Mouse (Mus musculus): ENCODE measurements around the gene Rab3a. TPM values are rescaled to one million over a fixed set of nuclear protein-coding genes. Genes with fewer than 3 reads are reported as not detected.
A peak's percentile ranks its signal among the peaks of the same experiment; 100 is the strongest.

The Rab3a gene
- polyA plus RNA-seq, 1 experiment from 2014 or later = 21.0 TPM

DNA sequence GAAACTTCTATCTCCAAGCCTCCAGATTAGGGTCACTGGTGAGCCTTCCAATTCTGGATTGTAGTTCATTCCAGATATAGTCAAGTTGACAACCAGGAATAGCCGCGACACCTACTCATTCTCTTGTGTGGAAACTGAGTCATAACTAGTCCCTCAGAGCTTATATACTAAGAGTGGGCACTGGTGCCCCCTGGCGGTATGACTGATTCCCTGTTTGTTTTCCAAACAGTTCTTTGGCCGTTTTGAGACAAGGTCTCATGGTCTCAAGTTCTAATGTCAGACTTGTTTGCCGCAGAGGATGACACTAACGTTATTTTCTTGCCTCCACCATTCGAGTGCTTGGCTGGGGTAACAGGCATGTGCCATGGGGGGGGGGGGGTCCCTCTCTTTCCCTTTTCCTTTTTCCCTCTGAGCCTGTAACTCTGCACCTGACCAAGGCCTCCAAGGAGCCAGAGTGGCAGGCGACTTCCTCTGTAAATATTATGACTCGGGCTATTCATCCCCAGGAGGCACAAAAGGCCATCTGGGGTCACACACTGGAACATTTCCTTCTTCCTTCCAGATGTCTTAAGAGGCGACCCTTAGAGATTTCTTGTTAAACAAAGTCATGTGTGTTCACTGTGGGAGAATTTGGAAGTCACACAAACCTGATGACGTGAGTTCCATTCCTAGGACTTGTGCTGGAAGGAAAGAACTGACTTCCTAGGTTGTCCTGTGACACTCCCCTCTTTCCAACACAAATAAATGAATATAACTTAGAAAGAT, 2.3 kb upstream of the Rab3a start:
- Histone ChIP-seq H3K27me3 (peaks cover 35% of the 10 kb centered on the region), H3K4me1 (replicated peaks) (peaks cover 35% of the 10 kb centered on the region), H3K36me3 (peaks cover 6% of the 10 kb centered on the region; the same call in 1 of the 2 replicates), H3K4me3 (no peak overlapping the region), H3K4me2 (peak overlapping the region; percentile 55), H3K9ac (no peak overlapping the region), H3K27ac (peak overlapping the region; percentile 88), H3K9me3 (replicated peaks) (no peaks in the 10 kb centered on the region)
- no peak for ATAC-seq (replicated peaks; ENCODE audit: insufficient number of reproducible peaks, insufficient read depth, low FRiP score, low read depth)
- WGBS = 25% methylated on average over 11 of the region's 11 CpGs

DNA sequence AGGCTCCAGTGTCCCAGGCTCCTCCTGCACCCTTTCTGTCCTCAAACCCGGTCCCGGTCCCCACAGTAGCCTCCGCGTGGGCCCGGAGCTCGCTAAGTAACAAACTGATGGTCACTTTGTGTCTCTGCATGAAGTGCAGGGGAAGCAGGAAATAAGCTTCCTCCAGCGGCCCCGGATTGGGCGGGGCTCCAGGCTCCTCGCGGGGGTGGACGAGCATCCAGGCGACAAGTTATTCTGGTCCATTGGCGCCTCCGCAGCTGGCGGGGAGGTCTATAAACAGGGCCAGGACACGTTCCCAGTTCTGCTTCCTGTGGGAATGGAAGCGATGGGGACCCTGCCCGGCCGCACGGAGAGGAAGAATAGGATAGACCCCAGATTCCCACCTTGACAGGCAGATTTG, 1.3 kb upstream of the Rab3a start:
- WGBS = 13% methylated on average over 21 of the region's 21 CpGs
- Histone ChIP-seq H3K27me3 (peaks cover 25% of the 10 kb centered on the region), H3K9ac (peak overlapping the region; percentile 39; the same call in 1 of the 2 replicates), H3K27ac (peak overlapping the region; percentile 88), H3K4me2 (peak overlapping the region; percentile 55), H3K36me3 (peaks cover 12% of the 10 kb centered on the region; the same call in 1 of the 2 replicates), H3K4me3 (peak overlapping the region; percentile 31), H3K9me3 (replicated peaks) (no peaks in the 10 kb centered on the region), H3K4me1 (replicated peaks) (peaks cover 35% of the 10 kb centered on the region)
- ATAC-seq (replicated peaks; ENCODE audit: insufficient number of reproducible peaks, insufficient read depth, low FRiP score, low read depth) = no peak

DNA sequence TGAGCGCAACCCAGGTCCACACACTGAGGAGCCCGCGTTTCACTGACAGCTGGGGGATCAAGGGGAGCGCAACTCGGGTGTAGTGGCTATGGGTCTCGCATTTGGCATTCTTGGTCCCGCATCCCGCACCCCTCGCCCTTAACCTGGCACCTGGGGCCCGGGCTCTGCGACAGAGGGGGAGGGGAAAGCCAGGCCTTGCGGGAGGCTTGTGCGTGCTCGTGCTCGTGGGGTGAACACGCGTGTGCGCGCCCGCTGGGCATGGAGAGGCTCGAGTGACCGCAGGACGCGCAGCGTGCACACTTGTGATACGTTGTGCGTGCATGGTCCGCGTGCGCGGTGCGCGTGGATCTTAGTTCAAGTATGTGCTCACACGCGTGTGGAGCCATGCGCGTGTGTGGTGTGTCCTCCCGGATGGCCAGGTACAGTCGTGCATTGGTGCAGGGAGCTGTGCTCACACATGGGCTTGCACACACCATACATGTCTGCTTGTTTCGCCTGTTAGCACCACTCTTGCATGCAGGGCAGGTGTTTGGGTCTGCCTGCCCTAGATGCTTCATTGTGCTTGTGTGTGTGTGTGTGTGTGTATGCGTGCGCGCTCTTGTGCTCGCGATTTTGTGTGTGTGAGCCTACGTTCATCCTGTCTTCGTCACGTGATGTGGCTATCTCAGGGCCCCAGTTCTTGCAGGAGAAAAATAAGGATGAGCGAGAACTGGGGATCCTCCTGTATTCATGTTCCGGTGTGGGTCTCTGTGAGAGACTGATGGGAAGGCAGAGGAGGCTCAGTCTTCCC, 587 bp downstream of the Rab3a start:
- no peaks in the 10 kb centered on the region for H3K9me3 ChIP-seq (replicated peaks)
- ATAC-seq (replicated peaks; ENCODE audit: insufficient number of reproducible peaks, insufficient read depth, low FRiP score, low read depth) = peak; percentile 2; the same call in 1 of the 2 replicates
- H3K9ac ChIP-seq = peak overlapping the region; percentile 77
- H3K27ac ChIP-seq = peak overlapping the region; percentile 69
- H3K36me3 ChIP-seq = peaks cover 17% of the 10 kb centered on the region; the same call in 1 of the 2 replicates
- peaks cover 51% of the 10 kb centered on the region for H3K4me1 ChIP-seq (replicated peaks)
- H3K27me3 ChIP-seq = peaks cover 6% of the 10 kb centered on the region
- H3K4me2 ChIP-seq = peak overlapping the region; percentile 93
- 12% methylated on average over 50 of the region's 50 CpGs for WGBS
- H3K4me3 ChIP-seq = peak overlapping the region; percentile 69

DNA sequence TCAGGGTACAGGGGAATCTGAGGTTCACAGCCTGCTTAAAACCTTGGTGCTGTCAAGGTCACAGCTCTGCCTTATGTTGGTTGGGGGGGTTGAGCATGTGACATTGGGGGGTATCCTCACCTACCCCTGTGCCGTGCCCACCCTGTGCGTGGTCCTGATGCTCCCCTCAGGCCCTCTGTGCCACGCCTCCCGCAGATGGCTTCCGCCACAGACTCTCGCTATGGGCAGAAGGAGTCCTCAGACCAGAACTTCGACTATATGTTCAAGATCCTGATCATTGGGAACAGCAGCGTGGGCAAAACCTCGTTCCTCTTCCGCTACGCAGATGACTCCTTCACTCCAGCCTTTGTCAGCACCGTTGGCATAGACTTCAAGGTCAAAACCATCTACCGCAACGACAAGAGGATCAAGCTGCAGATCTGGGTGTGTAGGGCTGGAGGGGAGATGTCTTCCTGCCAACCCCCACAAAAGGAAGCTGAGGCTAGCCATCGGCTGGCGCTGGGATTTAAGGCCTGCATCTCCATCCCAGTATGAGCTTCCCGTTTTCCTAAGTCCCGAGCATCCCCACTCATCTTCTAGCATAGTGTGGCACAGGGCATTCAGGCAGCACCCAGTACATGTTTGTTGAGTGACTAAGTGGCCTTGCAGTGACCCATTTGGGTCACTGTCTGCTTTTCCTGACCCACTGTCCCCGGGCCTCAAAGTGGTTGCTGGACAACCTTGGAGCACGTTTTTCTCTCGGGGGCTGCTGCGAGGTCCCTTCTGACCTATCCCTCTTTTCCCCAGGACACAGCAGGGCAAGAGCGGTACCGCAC, 1.4 kb downstream of the Rab3a start:
- no peak for ATAC-seq (replicated peaks; ENCODE audit: insufficient number of reproducible peaks, insufficient read depth, low FRiP score, low read depth)
- Histone ChIP-seq H3K27ac (no peak overlapping the region), H3K9me3 (replicated peaks) (no peaks in the 10 kb centered on the region), H3K27me3 (no peaks in the 10 kb centered on the region), H3K4me3 (peak overlapping the region; percentile 69), H3K4me1 (replicated peaks) (peaks cover 54% of the 10 kb centered on the region), H3K4me2 (peak overlapping the region; percentile 93), H3K9ac (peak overlapping the region; percentile 77; the same call in 1 of the 2 replicates), H3K36me3 (peaks cover 17% of the 10 kb centered on the region; the same call in 1 of the 2 replicates)
- 80% methylated on average over 24 of the region's 24 CpGs for WGBS

DNA sequence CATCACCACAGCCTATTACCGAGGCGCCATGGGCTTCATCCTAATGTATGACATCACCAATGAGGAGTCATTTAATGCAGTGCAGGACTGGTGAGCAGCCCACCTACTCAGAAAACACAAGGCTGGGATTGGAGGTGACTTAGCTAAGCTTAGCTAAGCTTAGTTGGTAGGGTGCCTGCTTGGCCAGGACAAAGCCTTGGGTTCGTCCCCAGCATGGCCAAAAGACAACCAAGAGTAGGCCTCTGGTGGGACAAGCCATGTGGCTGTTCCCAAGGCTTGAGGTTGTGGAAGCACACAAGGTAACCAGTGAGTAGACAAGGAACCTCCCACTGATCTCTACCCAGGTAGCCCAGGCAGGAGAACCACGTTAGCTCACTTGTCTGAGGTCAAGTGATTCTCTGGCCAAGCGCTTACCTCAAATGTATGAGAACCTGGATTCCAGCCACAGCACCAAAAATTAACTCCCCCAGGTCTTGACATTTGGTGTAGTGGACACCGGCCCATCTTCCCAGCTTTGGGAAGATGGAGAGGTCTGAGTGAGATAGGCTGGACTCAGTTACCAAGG, 2.1 kb downstream of the Rab3a start:
- H3K9ac ChIP-seq = no peak overlapping the region
- H3K27ac ChIP-seq = no peak overlapping the region
- 90% methylated on average over 6 of the region's 6 CpGs for WGBS
- H3K9me3 ChIP-seq (replicated peaks) = no peaks in the 10 kb centered on the region
- peaks cover 17% of the 10 kb centered on the region; the same call in 1 of the 2 replicates for H3K36me3 ChIP-seq
- no peaks in the 10 kb centered on the region for H3K27me3 ChIP-seq
- H3K4me2 ChIP-seq = no peak overlapping the region
- H3K4me1 ChIP-seq (replicated peaks) = peaks cover 60% of the 10 kb centered on the region
- no peak for ATAC-seq (replicated peaks; ENCODE audit: insufficient number of reproducible peaks, insufficient read depth, low FRiP score, low read depth)
- H3K4me3 ChIP-seq = no peak overlapping the region

DNA sequence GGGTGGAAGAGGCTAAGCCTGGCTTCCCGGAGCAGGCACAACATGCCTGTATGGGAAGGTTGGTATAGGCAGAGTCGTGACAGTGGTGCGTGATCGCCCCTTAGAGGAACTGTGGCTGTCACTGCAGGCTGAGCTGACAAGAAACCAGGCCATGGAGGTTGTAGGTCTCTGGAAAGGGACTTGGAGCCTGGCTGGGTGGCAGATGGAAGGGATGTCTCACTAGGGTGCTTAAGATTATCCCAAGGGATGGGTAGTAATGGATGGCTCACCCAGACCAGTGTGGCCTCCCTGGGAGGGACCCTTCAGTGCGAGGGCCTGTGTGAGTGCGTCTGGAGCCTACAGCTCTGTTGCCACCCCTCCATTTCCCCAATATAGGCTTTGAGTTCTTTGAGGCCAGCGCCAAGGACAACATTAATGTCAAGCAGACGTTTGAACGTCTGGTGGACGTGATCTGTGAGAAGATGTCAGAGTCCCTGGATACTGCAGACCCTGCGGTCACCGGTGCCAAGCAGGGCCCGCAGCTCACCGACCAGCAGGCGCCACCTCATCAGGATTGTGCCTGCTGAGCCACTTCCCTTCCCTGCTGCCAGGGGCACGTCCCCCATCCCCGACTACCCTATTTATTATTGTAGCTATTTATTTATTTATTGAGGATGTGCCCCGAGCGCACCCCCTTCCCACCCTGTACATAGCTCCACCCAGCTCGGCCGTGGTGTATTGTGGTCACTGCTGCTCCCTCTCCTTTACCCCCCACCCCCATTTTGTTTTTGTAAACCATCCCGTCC, 3.2 kb downstream of the Rab3a start:
- Histone ChIP-seq H3K27me3 (no peaks in the 10 kb centered on the region), H3K27ac (no peak overlapping the region), H3K9me3 (replicated peaks) (no peaks in the 10 kb centered on the region), H3K9ac (no peak overlapping the region), H3K4me3 (no peak overlapping the region), H3K36me3 (peaks cover 17% of the 10 kb centered on the region; the same call in 1 of the 2 replicates), H3K4me2 (no peak overlapping the region), H3K4me1 (replicated peaks) (peaks cover 55% of the 10 kb centered on the region)
- 70% methylated on average over 22 of the region's 22 CpGs for WGBS
- no peak for ATAC-seq (replicated peaks; ENCODE audit: insufficient number of reproducible peaks, insufficient read depth, low FRiP score, low read depth)

DNA sequence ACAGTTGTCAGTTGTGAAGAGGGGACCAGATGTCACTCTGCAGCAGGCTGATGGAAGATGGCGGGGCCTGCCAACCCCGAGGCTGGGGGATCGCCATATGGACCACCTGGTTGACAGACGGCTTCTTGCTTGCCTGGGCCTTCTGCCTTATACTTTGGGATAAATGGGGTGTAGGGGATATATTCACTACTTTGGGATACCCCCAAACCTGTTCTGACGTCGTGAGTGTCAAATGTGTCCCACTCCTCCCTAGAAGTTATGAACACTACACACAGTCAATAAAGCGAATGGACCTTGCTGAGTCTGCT, 3.8 kb downstream of the Rab3a start:
- Histone ChIP-seq H3K4me2 (no peak overlapping the region), H3K9me3 (replicated peaks) (no peaks in the 10 kb centered on the region), H3K4me3 (no peak overlapping the region), H3K27me3 (no peaks in the 10 kb centered on the region), H3K4me1 (replicated peaks) (peaks cover 50% of the 10 kb centered on the region), H3K9ac (no peak overlapping the region), H3K36me3 (peaks cover 17% of the 10 kb centered on the region; the same call in 1 of the 2 replicates), H3K27ac (no peak overlapping the region)
- WGBS = 89% methylated on average over 7 of the region's 7 CpGs
- ATAC-seq (replicated peaks; ENCODE audit: insufficient number of reproducible peaks, insufficient read depth, low FRiP score, low read depth) = no peak

DNA sequence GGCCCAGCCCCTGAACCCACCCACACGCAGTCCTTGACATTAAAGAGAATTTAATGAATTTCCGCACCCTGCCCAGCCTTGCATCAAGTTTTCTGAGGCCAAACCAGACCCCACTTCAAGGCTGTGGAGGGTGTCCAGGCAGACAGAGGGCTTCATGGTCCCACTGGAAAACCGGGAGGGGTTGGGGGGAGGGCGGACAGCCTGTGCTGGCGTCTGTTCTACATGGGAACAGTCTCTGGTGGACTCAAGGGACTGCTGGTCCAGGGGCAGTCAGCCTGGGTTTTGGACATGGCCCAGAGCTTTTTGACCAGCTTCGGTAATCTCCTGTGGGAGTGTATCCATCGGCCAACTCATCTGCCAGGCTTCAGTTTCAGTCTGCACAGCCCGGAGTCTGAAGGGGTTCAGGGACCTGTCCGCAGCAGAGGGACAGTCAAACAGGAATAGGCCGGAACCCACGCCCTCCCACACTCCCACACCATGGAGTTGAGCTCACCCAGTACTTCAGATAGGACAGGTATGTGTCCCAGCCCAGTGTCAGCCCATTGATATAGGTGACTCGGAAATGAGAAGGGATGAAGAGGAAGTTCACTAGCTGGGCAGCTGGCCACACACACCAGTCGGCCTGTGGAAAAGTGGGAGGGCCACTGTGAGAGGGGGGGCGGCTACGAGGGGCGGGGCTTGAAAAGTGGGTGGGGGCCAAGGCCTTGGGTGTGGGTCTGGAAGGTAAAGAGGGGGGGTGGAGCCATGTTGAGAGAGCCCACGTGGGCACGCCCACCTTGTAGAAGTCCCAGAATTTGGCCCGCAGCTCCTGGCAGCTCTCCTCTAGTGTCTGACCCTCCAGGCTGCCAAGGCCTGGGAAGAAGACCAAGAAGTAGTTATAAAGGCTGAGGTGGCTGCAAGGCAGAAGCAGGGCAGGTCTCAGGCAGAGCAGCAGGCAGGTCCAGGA, 4.4 kb downstream of the Rab3a start:
- H3K27me3 ChIP-seq = no peaks in the 10 kb centered on the region
- no peaks in the 10 kb centered on the region for H3K9me3 ChIP-seq (replicated peaks)
- peaks cover 17% of the 10 kb centered on the region; the same call in 1 of the 2 replicates for H3K36me3 ChIP-seq
- H3K27ac ChIP-seq = no peak overlapping the region
- H3K4me1 ChIP-seq (replicated peaks) = peaks cover 43% of the 10 kb centered on the region
- no peak overlapping the region for H3K9ac ChIP-seq
- H3K4me3 ChIP-seq = 0 out of 2 replicates have a peak overlapping the region, but pooled peaks have one; percentile 71
- H3K4me2 ChIP-seq = peak overlapping the region; percentile 94; the same call in 1 of the 2 replicates
- ATAC-seq (replicated peaks; ENCODE audit: insufficient number of reproducible peaks, insufficient read depth, low FRiP score, low read depth) = no peak
- WGBS = 62% methylated on average over 19 of the region's 19 CpGs

DNA sequence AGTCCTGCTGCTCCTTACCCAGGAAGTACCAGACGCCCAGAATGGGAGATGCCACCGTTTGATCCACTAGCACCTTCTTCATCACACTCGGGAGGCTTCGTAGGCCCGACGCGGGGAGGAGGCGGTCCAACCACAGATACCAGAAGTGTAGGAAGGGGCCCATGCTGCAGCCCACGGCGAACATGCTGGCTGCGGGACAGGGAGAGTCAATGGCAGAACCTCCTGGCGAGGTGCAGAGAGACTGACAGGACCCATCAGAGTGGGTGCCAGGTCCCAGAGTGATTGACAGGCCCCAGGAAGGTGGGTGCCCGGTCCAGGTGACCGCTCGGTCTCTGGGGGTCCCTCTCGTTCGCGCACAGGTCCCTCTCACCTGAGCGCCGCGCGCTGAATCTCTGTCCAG, 5.9 kb downstream of the Rab3a start:
- Histone ChIP-seq H3K27ac (peak overlapping the region; percentile 71), H3K9me3 (replicated peaks) (no peaks in the 10 kb centered on the region), H3K36me3 (peaks cover 17% of the 10 kb centered on the region; the same call in 1 of the 2 replicates), H3K4me2 (peak overlapping the region; percentile 94), H3K9ac (peak overlapping the region; percentile 79), H3K4me3 (peak overlapping the region; percentile 71), H3K4me1 (replicated peaks) (peaks cover 35% of the 10 kb centered on the region), H3K27me3 (no peaks in the 10 kb centered on the region)
- under 1% methylated on average over 22 of the region's 22 CpGs for WGBS
- ATAC-seq (replicated peaks; ENCODE audit: insufficient number of reproducible peaks, insufficient read depth, low FRiP score, low read depth) = no peak

All from heart, embryonic 15.5 days (tissue).